Mouse (Mus musculus): Measurements from ENCODE around the gene Plxdc1. TPM values are rescaled to one million over a fixed set of nuclear protein-coding genes. Genes with fewer than 3 reads are reported as not detected.

Gene Plxdc1
- polyA plus RNA-seq, 1 experiment from 2014 or later = 2.3 TPM

GRCm38 (mm10) chr11:98002627-98003026 is 16.4 kb upstream of the Plxdc1 start:
- peak; percentile 10; the same call in 1 of the 2 replicates for ATAC-seq (ENCODE audit: low FRiP score, low TSS enrichment)
- Histone ChIP-seq H3K27ac (ENCODE audit: low read length) (no peak overlapping the region), H3K4me1 (ENCODE audit: insufficient read depth, low read length) (peaks cover 19% of the 10 kb centered on the region), H3K9me3 (ENCODE audit: low read length) (no peaks in the 10 kb centered on the region), H3K4me3 (ENCODE audit: low read length) (no peak overlapping the region), H3K36me3 (ENCODE audit: insufficient read depth, low read length) (peaks cover 9% of the 10 kb centered on the region), H3K27me3 (ENCODE audit: insufficient read depth, low read length) (0 out of 2 replicates have a peak, but pooled peaks cover 3% of the 10 kb centered on the region), H3K9ac (replicated peaks; ENCODE audit: low read length) (no peak overlapping the region), H3K4me2 (replicated peaks; ENCODE audit: low read depth, low read length) (peak overlapping the region; percentile 6; the same call in 1 of the 2 replicates)
- WGBS = 29% methylated on average over 12 of the region's 12 CpGs

GRCm38 (mm10) chr11:98001986-98002385 is 15.7 kb upstream of the Plxdc1 start:
- Histone ChIP-seq H3K36me3 (ENCODE audit: insufficient read depth, low read length) (peaks cover 9% of the 10 kb centered on the region), H3K27me3 (ENCODE audit: insufficient read depth, low read length) (0 out of 2 replicates have a peak, but pooled peaks cover 3% of the 10 kb centered on the region), H3K4me1 (ENCODE audit: insufficient read depth, low read length) (peaks cover 19% of the 10 kb centered on the region), H3K9ac (replicated peaks; ENCODE audit: low read length) (no peak overlapping the region), H3K4me2 (replicated peaks; ENCODE audit: low read depth, low read length) (no peak overlapping the region), H3K27ac (ENCODE audit: low read length) (no peak overlapping the region), H3K4me3 (ENCODE audit: low read length) (no peak overlapping the region), H3K9me3 (ENCODE audit: low read length) (no peaks in the 10 kb centered on the region)
- no peak for ATAC-seq (ENCODE audit: low FRiP score, low TSS enrichment)
- WGBS = 61% methylated on average over 6 of the region's 6 CpGs

GRCm38 (mm10) chr11:98001351-98001824 is 15.1 kb upstream of the Plxdc1 start:
- Histone ChIP-seq H3K9ac (replicated peaks; ENCODE audit: low read length) (no peak overlapping the region), H3K27me3 (ENCODE audit: insufficient read depth, low read length) (0 out of 2 replicates have a peak, but pooled peaks cover 6% of the 10 kb centered on the region), H3K9me3 (ENCODE audit: low read length) (no peaks in the 10 kb centered on the region), H3K36me3 (ENCODE audit: insufficient read depth, low read length) (peaks cover 9% of the 10 kb centered on the region), H3K4me3 (ENCODE audit: low read length) (no peak overlapping the region), H3K4me1 (ENCODE audit: insufficient read depth, low read length) (peaks cover 19% of the 10 kb centered on the region), H3K27ac (ENCODE audit: low read length) (no peak overlapping the region), H3K4me2 (replicated peaks; ENCODE audit: low read depth, low read length) (no peak overlapping the region)
- WGBS = 33% methylated on average over 11 of the region's 11 CpGs
- no peak for ATAC-seq (ENCODE audit: low FRiP score, low TSS enrichment)

GRCm38 (mm10) chr11:98000378-98001140 is 14.3 kb upstream of the Plxdc1 start:
- 20% methylated on average over 7 of the region's 7 CpGs for WGBS
- no peak for ATAC-seq (ENCODE audit: low FRiP score, low TSS enrichment)
- peaks cover 24% of the 10 kb centered on the region for H3K4me1 ChIP-seq (ENCODE audit: insufficient read depth, low read length)

GRCm38 (mm10) chr11:97999748-98000147 is 13.5 kb upstream of the Plxdc1 start:
- H3K9ac ChIP-seq (replicated peaks; ENCODE audit: low read length) = no peak overlapping the region
- no peak overlapping the region for H3K27ac ChIP-seq (ENCODE audit: low read length)
- H3K4me2 ChIP-seq (replicated peaks; ENCODE audit: low read depth, low read length) = no peak overlapping the region
- 27% methylated on average over 5 of the region's 5 CpGs for WGBS
- H3K4me1 ChIP-seq (ENCODE audit: insufficient read depth, low read length) = peaks cover 32% of the 10 kb centered on the region
- H3K4me3 ChIP-seq (ENCODE audit: low read length) = no peak overlapping the region
- 0 out of 2 replicates have a peak, but pooled peaks cover 6% of the 10 kb centered on the region for H3K27me3 ChIP-seq (ENCODE audit: insufficient read depth, low read length)
- ATAC-seq (ENCODE audit: low FRiP score, low TSS enrichment) = no peak
- H3K9me3 ChIP-seq (ENCODE audit: low read length) = no peaks in the 10 kb centered on the region
- peaks cover 3% of the 10 kb centered on the region for H3K36me3 ChIP-seq (ENCODE audit: insufficient read depth, low read length)

More at GRCm38 (mm10) chr11:98000378-98001140, 14.3 kb upstream of the Plxdc1 start:
- Histone ChIP-seq H3K27ac (ENCODE audit: low read length) (no peak overlapping the region), H3K4me2 (replicated peaks; ENCODE audit: low read depth, low read length) (no peak overlapping the region), H3K4me3 (ENCODE audit: low read length) (no peak overlapping the region), H3K27me3 (ENCODE audit: insufficient read depth, low read length) (0 out of 2 replicates have a peak, but pooled peaks cover 6% of the 10 kb centered on the region), H3K9me3 (ENCODE audit: low read length) (no peaks in the 10 kb centered on the region), H3K36me3 (ENCODE audit: insufficient read depth, low read length) (peaks cover 9% of the 10 kb centered on the region), H3K9ac (replicated peaks; ENCODE audit: low read length) (no peak overlapping the region)

- no peak overlapping the region for H3K4me2 ChIP-seq (replicated peaks; ENCODE audit: low read depth, low read length)
These were observed 12.8 kb upstream of the Plxdc1 start for GRCm38 (mm10) chr11:97998898-97999608.

GRCm38 (mm10) chr11:97998074-97998793 is 12.0 kb upstream of the Plxdc1 start:
- H3K4me3 ChIP-seq (ENCODE audit: low read length) = no peak overlapping the region
- WGBS = 79% methylated on average over 11 of the region's 11 CpGs
- no peak overlapping the region for H3K4me2 ChIP-seq (replicated peaks; ENCODE audit: low read depth, low read length)
- no peaks in the 10 kb centered on the region for H3K36me3 ChIP-seq (ENCODE audit: insufficient read depth, low read length)
- 0 out of 2 replicates have a peak, but pooled peaks cover 6% of the 10 kb centered on the region for H3K27me3 ChIP-seq (ENCODE audit: insufficient read depth, low read length)
- peaks cover 30% of the 10 kb centered on the region for H3K4me1 ChIP-seq (ENCODE audit: insufficient read depth, low read length)
- no peak overlapping the region for H3K27ac ChIP-seq (ENCODE audit: low read length)
- no peak for ATAC-seq (ENCODE audit: low FRiP score, low TSS enrichment)
- H3K9ac ChIP-seq (replicated peaks; ENCODE audit: low read length) = no peak overlapping the region
- no peaks in the 10 kb centered on the region for H3K9me3 ChIP-seq (ENCODE audit: low read length)

More at GRCm38 (mm10) chr11:97998898-97999608, 12.8 kb upstream of the Plxdc1 start:
- H3K9me3 ChIP-seq (ENCODE audit: low read length) = no peaks in the 10 kb centered on the region
- no peaks in the 10 kb centered on the region for H3K36me3 ChIP-seq (ENCODE audit: insufficient read depth, low read length)
- 48% methylated on average over 7 of the region's 7 CpGs for WGBS
- H3K27me3 ChIP-seq (ENCODE audit: insufficient read depth, low read length) = 0 out of 2 replicates have a peak, but pooled peaks cover 6% of the 10 kb centered on the region
- H3K9ac ChIP-seq (replicated peaks; ENCODE audit: low read length) = no peak overlapping the region
- H3K4me3 ChIP-seq (ENCODE audit: low read length) = no peak overlapping the region
- peaks cover 35% of the 10 kb centered on the region for H3K4me1 ChIP-seq (ENCODE audit: insufficient read depth, low read length)
- ATAC-seq (ENCODE audit: low FRiP score, low TSS enrichment) = no peak
- no peak overlapping the region for H3K27ac ChIP-seq (ENCODE audit: low read length)

GRCm38 (mm10) chr11:97997387-97997960 is 11.2 kb upstream of the Plxdc1 start:
- H3K4me1 ChIP-seq (ENCODE audit: insufficient read depth, low read length) = peaks cover 23% of the 10 kb centered on the region
- ATAC-seq (ENCODE audit: low FRiP score, low TSS enrichment) = no peak
- WGBS = 75% methylated on average over 8 of the region's 8 CpGs
- no peak overlapping the region for H3K9ac ChIP-seq (replicated peaks; ENCODE audit: low read length)
- H3K27ac ChIP-seq (ENCODE audit: low read length) = no peak overlapping the region
- 0 out of 2 replicates have a peak, but pooled peaks cover 6% of the 10 kb centered on the region for H3K27me3 ChIP-seq (ENCODE audit: insufficient read depth, low read length)
- no peak overlapping the region for H3K4me3 ChIP-seq (ENCODE audit: low read length)
- H3K36me3 ChIP-seq (ENCODE audit: insufficient read depth, low read length) = no peaks in the 10 kb centered on the region
- H3K4me2 ChIP-seq (replicated peaks; ENCODE audit: low read depth, low read length) = no peak overlapping the region
- H3K9me3 ChIP-seq (ENCODE audit: low read length) = no peaks in the 10 kb centered on the region

- H3K4me3 ChIP-seq (ENCODE audit: low read length) = no peak overlapping the region
- ATAC-seq (ENCODE audit: low FRiP score, low TSS enrichment) = no peak
- no peak overlapping the region for H3K9ac ChIP-seq (replicated peaks; ENCODE audit: low read length)
- peaks cover 20% of the 10 kb centered on the region for H3K4me1 ChIP-seq (ENCODE audit: insufficient read depth, low read length)
- no peak overlapping the region for H3K27ac ChIP-seq (ENCODE audit: low read length)
- H3K9me3 ChIP-seq (ENCODE audit: low read length) = no peaks in the 10 kb centered on the region
- no peak overlapping the region for H3K4me2 ChIP-seq (replicated peaks; ENCODE audit: low read depth, low read length)
- WGBS = 86% methylated on average over 1 of the region's 1 CpGs
- H3K27me3 ChIP-seq (ENCODE audit: insufficient read depth, low read length) = 0 out of 2 replicates have a peak, but pooled peaks cover 6% of the 10 kb centered on the region
- H3K36me3 ChIP-seq (ENCODE audit: insufficient read depth, low read length) = no peaks in the 10 kb centered on the region
These were observed 10.4 kb upstream of the Plxdc1 start for GRCm38 (mm10) chr11:97996691-97997090.

Data from kidney, embryonic 16.5 days (tissue).